Mouse (Mus musculus) kidney, postnatal 10 days (tissue): Measurements from ENCODE around the gene Pin1.
"Not testable (repeated sequence)": the region's sequence is repeated elsewhere in the genome, so short reads cannot be mapped to it uniquely, and the experiment has no call there.

ENCODE experiments used
- DNase-seq: peaks from one replicate; pipeline ENCODE4 v3.0.0; 2021; ENCODE audit warnings: mixed read lengths

The Pin1 gene

DNA sequence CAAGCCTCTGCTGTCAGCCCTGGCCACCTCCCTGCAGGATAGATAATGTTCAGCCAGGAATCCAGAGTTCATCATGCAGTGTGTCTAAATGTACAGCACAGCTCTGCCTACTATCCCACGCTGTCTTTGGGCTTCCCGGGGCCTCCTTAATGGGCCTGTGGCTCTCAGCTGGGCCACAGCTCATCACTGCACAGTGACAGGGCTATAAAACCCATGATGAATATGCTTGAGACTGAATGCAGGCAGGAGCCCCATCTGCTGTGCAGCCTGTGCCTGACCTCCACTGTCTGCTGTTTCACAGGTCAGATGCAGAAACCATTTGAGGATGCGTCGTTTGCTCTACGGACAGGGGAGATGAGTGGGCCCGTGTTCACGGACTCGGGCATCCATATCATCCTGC lies 11.0 kb downstream of the Pin1 start:
- DNase-seq: no peak

GRCm38 (mm10) chr9:20663956-20664355 lies 12.1 kb downstream of the Pin1 start:
- no peak for DNase-seq

DNA sequence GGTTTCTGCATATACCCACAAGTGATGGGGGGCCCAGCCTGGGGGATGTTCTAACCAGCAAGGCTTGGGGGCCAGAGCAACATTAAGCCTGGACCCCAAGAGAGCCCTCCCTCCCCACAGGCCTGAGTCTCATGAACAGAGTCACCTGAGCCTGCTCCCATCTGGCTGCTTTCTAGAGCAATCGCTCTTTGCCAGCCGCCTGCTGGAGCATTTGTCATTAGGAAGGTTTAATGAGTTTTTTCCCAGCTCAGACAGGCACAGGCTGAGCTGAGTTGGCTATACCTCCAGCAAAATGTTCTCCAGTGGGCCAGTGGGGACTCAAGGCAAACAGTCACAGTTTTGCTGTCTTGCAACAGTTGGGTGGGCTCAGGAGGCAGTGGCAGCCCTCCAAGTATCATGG lies 12.5 kb downstream of the Pin1 start:
- DNase-seq: no peak

DNA sequence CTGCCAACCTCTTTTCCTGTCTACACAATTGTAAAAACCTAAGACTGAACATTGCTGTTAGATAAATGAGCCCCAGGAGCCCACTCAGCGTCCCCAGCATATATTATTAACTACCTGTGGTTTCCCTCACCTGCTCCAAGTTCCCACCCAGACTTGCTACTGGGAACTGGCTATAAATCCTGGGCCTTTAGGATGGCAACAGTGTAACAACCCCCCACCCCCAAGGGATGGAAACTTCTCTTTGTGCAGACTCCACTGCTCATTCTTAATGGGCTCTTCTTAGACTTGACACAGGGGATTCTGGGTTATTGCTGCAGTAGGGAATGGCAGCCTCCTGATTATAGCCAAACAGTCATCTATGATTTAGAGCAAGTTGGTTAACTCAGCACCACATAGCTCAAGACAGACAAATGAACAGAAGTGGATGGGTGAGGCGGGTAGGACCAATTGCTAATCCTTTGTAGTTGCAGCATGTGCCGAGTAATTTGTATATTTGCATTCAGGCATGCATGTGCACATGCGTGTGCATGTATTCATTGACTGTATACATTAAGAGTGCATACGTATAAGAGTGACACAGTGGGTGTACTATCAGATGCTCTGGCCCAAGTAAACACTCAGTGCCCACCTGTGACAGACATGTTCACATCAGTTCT lies 13.2 kb downstream of the Pin1 start:
- DNase-seq: no peak

- DNase-seq: no peak
Measured at GRCm38 (mm10) chr9:20665925-20666324, 14.0 kb downstream of the Pin1 start.

DNA sequence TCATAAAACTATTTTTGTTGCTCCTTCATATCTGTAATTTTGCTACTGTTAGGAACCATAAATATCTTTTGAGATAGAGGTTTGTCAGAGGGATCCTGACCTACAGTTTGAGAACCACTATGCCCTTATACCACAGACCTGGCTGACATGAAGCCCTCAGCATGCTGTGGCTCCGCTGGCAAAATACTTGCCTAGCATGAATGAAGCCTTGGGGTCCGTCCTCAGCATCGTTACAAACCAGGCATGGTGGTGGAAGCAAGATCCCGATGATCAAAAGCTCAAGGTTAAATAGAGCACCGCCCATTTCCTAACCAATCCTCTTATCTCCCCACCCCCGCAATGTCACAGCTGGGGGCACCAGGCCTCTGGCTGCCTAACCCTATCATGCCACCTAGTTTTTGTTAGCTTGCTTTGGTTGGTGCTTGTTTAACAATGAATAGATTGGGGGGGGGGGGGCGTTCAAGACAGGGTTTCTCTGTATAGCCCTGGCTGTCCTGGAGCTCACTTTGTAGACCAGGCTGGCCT lies 14.7 kb downstream of the Pin1 start:
- DNase-seq: no peak

DNA sequence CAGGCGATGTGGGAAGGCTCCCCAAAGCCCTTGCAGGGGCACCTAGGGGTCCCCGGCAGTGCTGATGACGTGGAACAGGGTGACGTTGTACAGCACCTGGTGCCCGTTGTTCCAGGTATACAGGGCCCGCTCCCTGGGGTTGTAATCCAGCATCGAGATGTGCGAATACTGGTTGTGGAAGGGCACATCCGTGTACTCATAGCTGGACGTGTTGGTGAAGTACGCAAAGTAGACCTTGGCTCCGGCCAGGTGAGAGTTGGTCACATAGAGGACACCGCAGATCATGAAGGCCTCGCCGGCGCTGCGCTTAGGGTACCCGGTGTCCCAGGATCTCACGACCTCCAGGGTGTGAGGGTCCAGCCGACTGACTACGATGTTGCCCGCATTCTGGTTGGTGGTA lies 16.2 kb downstream of the Pin1 start:
- no peak for DNase-seq

DNA sequence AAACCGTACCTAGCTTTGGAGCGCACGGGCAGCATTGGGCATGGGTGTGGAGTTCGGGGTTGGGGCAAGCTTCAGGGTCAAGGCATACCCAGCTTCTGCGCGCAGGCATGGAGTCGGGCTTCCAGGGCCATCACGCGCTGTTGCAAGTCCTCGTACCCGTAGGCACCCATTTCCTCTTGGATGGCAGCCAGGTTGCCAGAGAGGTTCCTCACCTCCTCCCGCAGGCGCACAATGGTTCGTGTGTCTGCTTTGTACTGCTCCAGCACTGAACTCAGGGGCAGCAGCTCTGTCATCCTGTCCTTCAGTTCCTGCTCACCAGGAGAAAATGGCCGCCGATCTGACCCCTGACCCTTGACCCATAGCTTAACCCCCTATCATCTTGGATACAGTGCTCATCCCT lies 20.2 kb downstream of the Pin1 start:
- no peak for DNase-seq

DNA sequence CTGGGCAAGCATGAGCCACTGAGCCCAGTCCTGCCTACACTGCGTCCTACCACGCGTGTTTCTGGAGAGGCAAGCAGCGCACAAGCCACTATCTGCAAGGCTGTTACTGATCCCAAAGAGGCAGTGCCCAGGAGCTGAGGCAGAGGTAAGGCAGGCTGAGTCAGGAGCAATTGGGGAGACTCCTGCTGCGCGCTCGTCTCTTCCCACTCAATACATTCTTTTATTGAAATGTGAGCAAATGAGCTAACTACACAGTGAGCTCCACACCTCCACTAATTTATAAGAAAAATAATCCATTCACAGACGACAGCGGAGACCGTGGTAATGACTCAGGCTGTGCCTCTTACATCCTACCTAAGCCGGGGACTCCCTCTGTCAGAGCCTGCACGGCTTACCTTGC lies 26.0 kb downstream of the Pin1 start:
- no peak for DNase-seq

DNA sequence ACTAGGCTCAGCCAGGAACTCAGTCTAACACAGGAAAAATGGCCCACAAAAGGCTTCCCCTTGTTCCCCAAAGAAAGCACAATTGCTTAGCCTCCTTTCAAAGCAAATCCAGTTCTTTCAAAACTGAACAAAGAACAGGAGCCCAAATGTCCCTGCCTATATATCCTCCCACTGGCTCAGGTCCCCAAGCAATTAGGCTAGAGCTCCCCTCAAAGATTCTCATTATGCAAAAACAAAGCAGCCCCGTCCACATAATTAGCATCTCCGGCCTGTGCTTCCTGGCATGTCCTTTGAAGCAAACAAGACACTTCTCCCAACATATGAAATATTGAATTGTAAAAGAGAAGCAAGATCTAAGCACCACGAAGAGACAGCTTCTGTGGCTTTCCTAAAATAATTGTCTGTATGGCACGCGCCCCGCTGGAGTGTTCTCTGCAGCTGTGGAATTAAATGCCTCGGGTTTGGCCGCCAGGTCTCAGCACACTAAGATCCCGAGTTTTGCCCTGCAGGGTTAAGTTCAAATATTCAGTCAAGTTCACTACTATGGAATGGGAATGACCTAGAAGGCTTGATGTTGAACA lies 28.6 kb downstream of the Pin1 start:
- no peak for DNase-seq

GRCm38 (mm10) chr9:20681546-20682388 lies 29.9 kb downstream of the Pin1 start:
- DNase-seq: no peak

GRCm38 (mm10) chr9:20682389-20682722 lies 30.5 kb downstream of the Pin1 start:
- no peak for DNase-seq

DNA sequence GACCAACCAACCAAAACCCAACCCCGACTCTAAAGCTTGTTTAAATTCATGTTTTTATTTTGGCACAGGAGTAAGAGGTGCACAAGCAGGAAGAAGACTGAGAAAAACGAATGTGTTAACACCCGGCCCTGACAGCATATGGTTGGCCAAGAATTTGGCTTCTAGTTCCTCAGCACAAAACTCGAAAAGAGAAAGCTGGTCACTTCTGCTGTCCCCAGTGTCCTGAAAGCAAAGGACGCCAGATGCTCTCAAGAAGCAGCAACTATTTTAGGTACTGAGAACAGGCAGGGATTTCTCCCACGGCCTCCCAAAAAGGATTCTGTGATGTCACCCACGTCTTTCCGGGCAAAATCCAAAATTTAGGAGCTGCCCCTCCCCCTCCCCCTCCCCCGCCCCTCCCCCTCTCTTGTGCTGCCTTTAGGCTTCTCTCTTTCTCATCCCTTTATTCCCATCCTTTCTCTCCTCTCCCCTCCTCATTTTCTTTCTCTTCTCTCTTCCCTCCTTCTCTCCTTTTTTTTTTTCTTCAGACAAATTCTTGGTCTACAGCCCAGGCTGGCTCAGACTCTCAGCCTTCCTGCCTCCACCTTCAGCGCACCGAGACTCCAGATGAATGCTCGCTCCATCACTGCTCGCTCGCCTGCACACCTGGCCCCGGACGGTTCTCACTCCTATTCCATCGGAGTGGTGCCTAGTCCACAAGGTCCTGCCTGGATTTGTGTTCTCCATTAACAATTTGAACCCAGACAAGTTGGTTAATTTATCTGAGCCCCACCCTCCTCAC lies 33.4 kb downstream of the Pin1 start:
- no peak for DNase-seq

- no peak for DNase-seq
Measured at GRCm38 (mm10) chr9:20689403-20689802, 37.5 kb downstream of the Pin1 start.

- DNase-seq: no peak
Measured at GRCm38 (mm10) chr9:20689913-20690312, 38.0 kb downstream of the Pin1 start.

GRCm38 (mm10) chr9:20690449-20690848 lies 38.6 kb downstream of the Pin1 start:
- DNase-seq: not testable (repeated sequence)

DNA sequence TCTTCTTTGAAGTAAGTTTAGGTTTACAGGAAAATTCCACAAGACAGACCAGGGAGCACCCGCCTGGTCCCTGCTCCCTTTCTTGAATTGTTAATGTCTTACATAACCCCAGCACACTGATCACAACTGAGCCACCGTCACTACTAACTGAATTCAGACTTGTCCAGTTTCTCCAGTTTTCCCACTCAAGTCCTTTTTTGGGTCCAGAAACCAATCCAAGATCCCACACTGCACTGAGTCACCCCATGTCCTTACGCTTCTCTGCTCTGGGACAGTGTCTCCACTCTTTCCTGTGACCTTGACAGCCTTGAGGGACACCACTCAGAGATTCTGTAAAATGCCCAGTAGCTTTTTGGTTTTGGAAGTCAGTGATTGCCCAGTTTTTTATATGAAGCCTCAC lies 41.0 kb downstream of the Pin1 start:
- DNase-seq: no peak

GRCm38 (mm10) chr9:20694721-20695235 lies 42.9 kb downstream of the Pin1 start:
- DNase-seq: peak; percentile 18

- DNase-seq: no peak
Measured at GRCm38 (mm10) chr9:20696107-20696712, 44.3 kb downstream of the Pin1 start.

DNA sequence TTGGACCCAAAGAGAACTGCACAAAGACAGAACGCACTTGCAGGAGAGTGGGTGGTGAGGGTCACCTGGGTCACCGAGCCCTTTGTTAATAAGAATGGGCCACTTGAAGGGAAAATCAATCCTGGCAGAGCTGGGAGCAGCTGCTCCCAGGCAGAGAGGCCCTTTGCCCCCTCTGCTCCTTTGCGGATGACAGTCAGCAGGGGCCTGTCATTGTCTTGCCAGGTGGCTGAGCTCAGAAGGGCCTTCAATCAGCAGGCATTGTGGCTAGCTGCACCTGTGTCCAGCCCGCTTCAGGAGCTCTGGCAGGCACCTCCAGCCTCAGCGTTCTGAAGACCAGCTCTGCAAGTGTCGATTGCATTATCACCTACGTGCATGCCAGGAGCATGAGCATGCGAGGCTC lies 45.6 kb downstream of the Pin1 start:
- DNase-seq: no peak

DNA sequence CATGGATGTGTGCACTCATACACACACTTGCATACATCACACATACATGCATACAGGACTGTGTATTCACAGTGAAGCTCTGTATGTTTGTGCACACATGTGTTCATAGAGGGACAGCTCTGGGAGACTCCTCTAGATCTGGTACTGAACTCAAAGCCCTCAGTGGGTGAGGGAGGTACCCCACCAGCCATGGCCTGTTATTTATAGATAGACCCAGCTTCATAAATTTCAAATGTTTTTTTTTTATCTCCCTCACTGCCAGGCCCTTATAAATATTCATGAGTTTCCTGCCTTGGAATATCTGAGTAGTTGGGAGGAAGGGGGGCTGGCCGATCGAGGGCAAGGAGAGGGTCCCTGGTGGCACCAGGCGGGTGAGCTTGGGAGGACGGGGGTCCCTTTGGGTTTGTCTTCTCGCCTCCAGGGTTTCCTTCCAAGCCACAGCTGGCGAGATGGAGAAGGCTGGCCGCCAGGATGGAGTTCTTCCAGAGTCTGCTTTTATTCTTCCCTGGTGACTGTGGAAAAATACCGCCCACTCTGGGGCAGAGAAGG lies 52.0 kb downstream of the Pin1 start:
- DNase-seq: no peak

DNA sequence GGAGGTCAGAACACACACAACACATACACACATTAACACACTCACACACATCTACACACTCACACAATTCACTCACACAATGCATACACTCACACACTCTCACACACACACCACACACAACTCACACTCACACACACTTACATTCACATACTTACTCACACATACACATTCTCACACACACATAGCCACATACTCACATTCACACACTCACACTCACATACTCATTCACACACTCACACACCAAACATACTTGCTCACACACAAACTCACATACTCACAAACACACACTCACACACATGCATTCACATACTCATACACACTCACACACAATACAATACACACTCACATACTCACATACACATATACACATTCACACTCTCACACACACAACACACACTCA lies 53.5 kb downstream of the Pin1 start:
- no peak for DNase-seq
